Mouse (Mus musculus) erythroblast, embryonic 14.5 days (primary cell): ENCODE results near the gene Siglecf. TPM values are rescaled to one million over a fixed set of nuclear protein-coding genes. Genes with fewer than 3 reads are reported as not detected.

Source experiments
- H3K27me3 ChIP-seq: 2 replicates; pipeline ENCODE4 v1.6.1; 2012; ENCODE audit warnings: inconsistent platforms; ENCODE audit not compliant: control insufficient read depth
- H3K36me3 ChIP-seq: 2 replicates; pipeline ENCODE4 v1.6.1; 2012; ENCODE audit warnings: mild to moderate bottlenecking, inconsistent platforms; ENCODE audit not compliant: control insufficient read depth
- H3K4me1 ChIP-seq: 2 replicates; pipeline ENCODE4 v1.6.1; 2012; ENCODE audit warnings: inconsistent platforms; ENCODE audit not compliant: control insufficient read depth
- H3K4me3 ChIP-seq: replicated peaks from 2 replicates; pipeline ENCODE3; 2012; ENCODE audit warnings: moderate library complexity, mild to moderate bottlenecking, inconsistent platforms
- H3K9me3 ChIP-seq: 2 replicates; pipeline ENCODE4 v1.6.1; 2012; ENCODE audit warnings: low read length, inconsistent platforms, mixed read lengths; ENCODE audit not compliant: control insufficient read depth
- GATA1 ChIP-seq: IDR thresholded peaks from 2 replicates; pipeline ENCODE4 v1.6.1; 2012; ENCODE audit warnings: low read length, inconsistent platforms, mixed read lengths
- TAL1 ChIP-seq: IDR thresholded peaks from 3 replicates; pipeline ENCODE4 v1.6.1; 2012; ENCODE audit warnings: low read length, inconsistent platforms, mixed read lengths
- polyA plus RNA-seq: library from polyadenylated mRNA; stranded (reverse); fragments of >175 nt; gene quantifications from 2 replicates; pipeline ENCODE4 v1.2.3, GENCODE M21; 2012

Siglecf gene
- polyA plus RNA-seq, 1 experiment: not detected

- TF ChIP-seq GATA1 (no peak), TAL1 (no peak)
- no peaks in the 10 kb centered on the region for H3K9me3 ChIP-seq
- H3K36me3 ChIP-seq: no peaks in the 10 kb centered on the region
- H3K4me1 ChIP-seq: no peaks in the 10 kb centered on the region
- H3K27me3 ChIP-seq: no peaks in the 10 kb centered on the region
- H3K4me3 ChIP-seq: no peak within 1 kb of the TSS
These were observed 57.0 kb downstream of the Siglecf start, which contains the start of gene Siglecg for GRCm38 (mm10) chr7:43408131-43408553. Gene Siglecg, plus strand, starts transcription at chr7:43408204.

DNA sequence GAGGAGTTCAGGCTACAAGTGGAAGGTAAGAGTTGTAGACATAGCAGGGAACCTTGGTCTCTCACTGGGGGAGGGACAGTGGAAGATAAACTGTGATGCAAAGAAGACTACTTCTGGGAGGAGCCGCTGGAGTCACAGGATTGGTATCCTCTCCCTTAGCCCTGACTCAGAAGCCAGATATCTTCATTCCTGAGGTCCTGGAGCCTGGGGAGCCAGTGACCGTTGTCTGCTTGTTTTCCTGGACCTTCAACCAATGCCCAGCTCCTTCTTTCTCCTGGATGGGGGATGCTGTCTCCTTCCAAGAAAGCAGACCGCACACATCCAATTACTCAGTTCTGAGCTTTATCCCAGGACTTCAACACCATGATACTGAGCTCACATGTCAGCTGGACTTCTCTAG, 57.9 kb downstream of the Siglecf start:
- TF ChIP-seq GATA1 (no peak), TAL1 (no peak)
- Histone ChIP-seq H3K27me3 (no peaks in the 10 kb centered on the region), H3K36me3 (no peaks in the 10 kb centered on the region), H3K4me1 (no peaks in the 10 kb centered on the region), H3K4me3 (no peak overlapping the region), H3K9me3 (no peaks in the 10 kb centered on the region)

Other genes with a start within 250 kb of the Siglecf start
- 0.01 TPM in 1 of 2 replicates, not detected in the other for gene Zfp936, start 237.1 kb upstream of the Siglecf start, polyA plus RNA-seq
- 0.01 and 0.04 TPM in 2 replicates for gene Zfp715, start 38.0 kb upstream of the Siglecf start, polyA plus RNA-seq
- gene Siglecg, start 56.9 kb downstream of the Siglecf start, polyA plus RNA-seq: not detected in 2 replicates
- not detected in 2 replicates for gene Lim2, start 76.3 kb downstream of the Siglecf start, polyA plus RNA-seq
- not detected in 2 replicates for gene Nkg7, start 85.7 kb downstream of the Siglecf start, polyA plus RNA-seq
- not detected in 2 replicates for gene Cldnd2, start 89.4 kb downstream of the Siglecf start, polyA plus RNA-seq
- 8.9 and 11.8 TPM in 2 replicates for gene Etfb, start 92.7 kb downstream of the Siglecf start, polyA plus RNA-seq
- not detected in 2 replicates for gene Gm45233, start 92.8 kb downstream of the Siglecf start, polyA plus RNA-seq
- 0.06 and 0.10 TPM in 2 replicates for gene Vsig10l, start 111.8 kb downstream of the Siglecf start, polyA plus RNA-seq
- 0.01 TPM in 1 of 2 replicates, not detected in the other for gene Iglon5, start 138.7 kb downstream of the Siglecf start, polyA plus RNA-seq
- gene 4931406B18Rik, start 154.6 kb downstream of the Siglecf start, polyA plus RNA-seq: not detected in 2 replicates
- 0.02 TPM in 1 of 2 replicates, not detected in the other for gene Cd33, start 193.1 kb downstream of the Siglecf start, polyA plus RNA-seq
- gene Zfp658, start 210.9 kb downstream of the Siglecf start, polyA plus RNA-seq: not detected in 2 replicates
- gene Zfp719, start 228.3 kb downstream of the Siglecf start, polyA plus RNA-seq: not detected in 2 replicates